Mouse (Mus musculus) bone marrow, adult 2 months (tissue): ENCODE results near the gene Klk4.

Experiments
- CTCF ChIP-seq: fragments of 200-500 bp; IDR thresholded peaks from 2 replicates; pipeline ENCODE4 v1.5.1; 2011; ENCODE audit warnings: low read length, control low read depth; ENCODE audit not compliant: control insufficient read depth, insufficient read depth
- POLR2A ChIP-seq: fragments of 200-500 bp; IDR thresholded peaks from 2 replicates; pipeline ENCODE4 v1.6.1; 2011; ENCODE audit warnings: low read depth, mild to moderate bottlenecking, control low read depth, low read length, borderline replicate concordance; ENCODE audit not compliant: control insufficient read depth

DNA sequence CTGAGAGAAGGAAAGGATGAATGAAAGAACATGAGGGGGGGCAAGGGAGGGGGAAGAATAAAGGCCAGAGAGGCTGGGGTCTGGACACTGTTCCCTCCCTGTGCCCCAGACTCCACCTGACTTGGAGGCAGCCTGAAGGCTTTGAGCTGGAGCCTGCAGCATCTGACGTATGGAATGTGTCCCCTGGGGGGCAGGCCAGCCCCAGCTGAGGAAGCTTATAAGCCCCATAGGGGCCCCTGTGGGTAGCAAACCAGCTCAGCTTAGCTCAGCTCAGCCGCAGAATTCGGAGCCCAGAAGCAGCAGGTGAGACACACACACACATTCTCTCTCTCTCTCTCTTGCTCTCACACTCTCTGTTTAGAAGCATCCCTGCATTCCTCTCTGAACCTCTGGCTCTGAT lies at the start of gene Klk4:
- TF ChIP-seq CTCF (no peak), POLR2A (no peak)
